Mouse (Mus musculus) bone marrow, adult 2 months (tissue): ENCODE data around the gene Gatad1.

Experiments
- CTCF ChIP-seq: fragments of 200-500 bp; IDR thresholded peaks from 2 replicates; pipeline ENCODE4 v1.5.1; 2011; ENCODE audit warnings: low read length, control low read depth; ENCODE audit not compliant: control insufficient read depth, insufficient read depth
- POLR2A ChIP-seq: fragments of 200-500 bp; IDR thresholded peaks from 2 replicates; pipeline ENCODE4 v1.6.1; 2011; ENCODE audit warnings: low read depth, mild to moderate bottlenecking, control low read depth, low read length, borderline replicate concordance; ENCODE audit not compliant: control insufficient read depth

DNA sequence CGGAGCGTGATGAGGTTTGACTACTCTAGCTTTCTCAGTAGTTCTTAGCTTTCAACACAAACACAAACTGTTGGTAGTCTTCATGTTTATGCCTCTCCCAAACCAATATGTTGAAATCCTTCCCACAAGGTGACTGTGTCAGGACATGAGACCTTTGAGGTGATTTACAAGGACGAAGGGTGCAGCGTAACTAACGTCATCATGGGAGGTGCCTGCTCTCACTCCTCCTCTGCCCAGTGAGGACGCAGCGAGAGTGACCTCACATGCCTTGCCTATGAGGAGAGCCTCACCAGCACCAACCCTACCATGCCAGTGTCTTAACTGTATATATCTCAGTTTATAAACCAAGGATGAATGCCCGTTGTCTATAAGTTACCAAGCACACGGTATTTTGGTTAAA, 49.9 kb downstream of the Gatad1 start:
- TF ChIP-seq CTCF (no peak), POLR2A (no peak)
